Mouse (Mus musculus) adrenal gland, adult 18-20 months (tissue): ENCODE results near the gene Gm49366. TPM values are rescaled to one million over a fixed set of nuclear protein-coding genes. Genes with fewer than 3 reads are reported as not detected.
A peak's percentile ranks its signal among the peaks of the same experiment; 100 is the strongest.
"Not testable (repeated sequence)": the region's sequence is repeated elsewhere in the genome, so short reads cannot be mapped to it uniquely, and the experiment has no call there.

Source experiments
- DNase-seq, 2 experiments: peaks; one replicate each; pipeline ENCODE4 v3.0.0; 2021 to 2022; ENCODE audit warnings: low spot score in 2 of 2
- long read RNA-seq, 2 experiments: library from polyadenylated mRNA; stranded (forward); transcript quantifications; one replicate each; pipeline ENCODE4 v2.0.0; 2021
- total RNA-seq, 2 experiments: library from RNA; stranded (reverse); gene quantifications; 1 replicate in 1 of 2; 2 replicates in 1 of 2; pipeline ENCODE4 v1.2.3; 2021

The Gm49366 gene
- total RNA-seq: not detected
- long read RNA-seq, experiment 1: 0 reads
- long read RNA-seq, experiment 2, partial matches to known transcripts: 0 of 1 reads
- long read RNA-seq, experiment 2, other reads (novel, unspliced or antisense): 1 of 1 reads

- DNase-seq: peak in 1 of 2 experiments; percentile 17
Measured at GRCm38 (mm10) chr12:84038691-84039111, at the start of gene Gm49366. TSS of gene Gm49366 (plus strand) at chr12:84038935.

GRCm38 (mm10) chr12:83989378-83989777 is 49.4 kb upstream of the Gm49366 start:
- DNase-seq: no peak

- DNase-seq: no peak
Measured at GRCm38 (mm10) chr12:83997221-83997620, 41.5 kb upstream of the Gm49366 start.

- DNase-seq: no peak
Measured at GRCm38 (mm10) chr12:83998341-83999107, 40.2 kb upstream of the Gm49366 start.

DNA sequence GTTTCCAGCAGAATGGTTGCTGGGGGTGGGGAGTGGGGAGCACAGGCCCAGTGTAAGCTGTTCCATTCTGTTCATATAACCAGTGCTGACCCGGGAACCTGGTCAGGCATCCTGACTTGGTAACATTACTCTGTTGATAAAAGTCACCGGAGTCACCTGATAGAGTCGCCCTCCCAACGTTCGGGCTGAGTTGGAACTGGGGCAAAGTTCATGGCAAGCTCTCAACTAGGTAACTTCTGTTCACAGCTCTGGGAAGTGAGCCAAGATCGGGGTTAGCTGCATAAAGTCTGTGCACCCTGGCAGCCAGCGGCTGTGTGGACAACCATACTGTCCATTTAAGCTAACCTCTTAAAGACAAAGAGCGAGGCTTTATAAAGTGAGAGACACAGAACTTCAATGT is 39.5 kb upstream of the Gm49366 start:
- peak; percentile 21 to 44 for DNase-seq

GRCm38 (mm10) chr12:84000418-84000817 is 38.3 kb upstream of the Gm49366 start:
- no peak for DNase-seq

GRCm38 (mm10) chr12:84003866-84004265 is 34.9 kb upstream of the Gm49366 start:
- no peak for DNase-seq

GRCm38 (mm10) chr12:84008251-84008650 is 30.5 kb upstream of the Gm49366 start:
- no peak for DNase-seq

DNA sequence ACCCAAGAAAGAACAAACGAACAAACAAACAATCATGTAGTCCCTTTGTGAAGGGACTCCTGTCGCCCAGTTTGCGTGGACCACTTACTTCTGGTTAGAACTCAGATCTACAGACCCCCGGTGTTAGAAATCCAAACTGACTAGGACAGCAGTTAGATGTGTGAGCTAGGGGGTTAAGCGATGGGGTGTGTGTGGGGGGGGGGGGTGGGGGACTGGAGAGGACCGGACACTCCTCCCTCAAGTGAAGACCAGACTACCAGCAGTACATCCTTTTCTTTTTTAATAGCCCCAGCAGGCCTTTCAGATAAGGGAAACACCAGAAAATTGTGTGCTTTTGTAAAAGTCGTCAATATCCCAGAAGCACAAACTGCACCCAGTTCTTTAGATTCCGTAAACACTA is 30.0 kb upstream of the Gm49366 start:
- no peak for DNase-seq

GRCm38 (mm10) chr12:84009171-84009965 is 29.4 kb upstream of the Gm49366 start, which contains the start of gene Acot1:
TSS of gene Acot1 (plus strand) at chr12:84009490.
- DNase-seq: peak; percentile 46 to 49

DNA sequence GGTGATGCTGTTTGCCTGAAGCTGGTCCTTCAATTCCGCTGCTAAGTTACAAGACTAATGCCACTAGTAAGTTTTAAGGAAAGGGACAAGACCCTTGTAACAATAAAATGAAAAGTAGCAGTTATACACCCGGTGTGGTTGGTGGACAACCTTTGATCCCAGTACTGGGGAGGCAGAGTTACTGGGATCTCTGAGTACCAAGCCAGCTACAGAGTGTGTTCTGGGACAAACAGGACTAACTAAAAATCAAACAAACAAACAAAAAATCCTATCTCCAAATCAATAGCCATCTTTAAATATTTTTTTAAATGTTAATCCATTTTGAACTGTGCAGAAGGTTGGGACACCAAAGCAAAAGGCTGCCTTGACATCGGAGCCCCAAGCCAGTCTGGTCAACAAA is 28.5 kb upstream of the Gm49366 start:
- DNase-seq: no peak

GRCm38 (mm10) chr12:84011251-84012040 is 27.3 kb upstream of the Gm49366 start:
- DNase-seq: peak; percentile 54 to 57

GRCm38 (mm10) chr12:84013130-84013529 is 25.6 kb upstream of the Gm49366 start:
- no peak for DNase-seq

DNA sequence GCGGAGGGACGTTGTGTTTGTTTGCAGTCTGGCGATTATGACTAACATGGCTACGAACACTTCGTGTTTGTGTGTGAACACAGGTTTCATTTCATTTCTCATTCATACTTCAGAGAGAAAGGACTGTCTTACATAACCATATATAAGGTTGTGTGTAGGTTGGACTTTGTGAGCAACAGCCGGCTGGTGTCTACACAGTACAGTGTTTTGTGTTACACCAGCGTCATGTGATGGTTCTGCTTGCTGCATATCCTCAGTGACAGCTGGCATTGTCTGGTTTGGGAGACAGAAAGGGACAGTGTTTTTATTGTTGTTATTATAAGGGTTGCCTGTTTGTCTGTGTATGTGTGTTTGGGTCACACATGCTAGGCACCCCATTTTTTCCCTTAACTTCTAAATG is 25.0 kb upstream of the Gm49366 start:
- DNase-seq: no peak

DNA sequence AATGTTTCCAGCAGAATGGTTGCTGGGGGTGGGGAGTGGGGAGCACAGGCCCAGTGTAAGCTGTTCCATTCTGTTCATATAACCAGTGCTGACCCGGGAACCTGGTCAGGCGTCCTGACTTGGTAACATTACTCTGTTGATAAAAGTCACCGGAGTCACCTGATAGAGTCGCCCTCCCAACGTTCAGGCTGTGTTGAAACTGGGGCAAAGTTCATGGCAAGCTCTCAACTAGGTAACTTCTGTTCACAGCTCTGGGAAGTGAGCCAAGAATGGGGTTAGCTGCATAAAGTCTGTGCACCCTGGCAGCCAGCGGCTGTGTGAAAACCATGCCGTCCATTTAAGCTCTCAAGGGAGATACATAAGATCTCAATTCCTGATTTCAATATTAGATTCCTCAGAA is 18.2 kb upstream of the Gm49366 start:
- peak; percentile 51 to 52 for DNase-seq

DNA sequence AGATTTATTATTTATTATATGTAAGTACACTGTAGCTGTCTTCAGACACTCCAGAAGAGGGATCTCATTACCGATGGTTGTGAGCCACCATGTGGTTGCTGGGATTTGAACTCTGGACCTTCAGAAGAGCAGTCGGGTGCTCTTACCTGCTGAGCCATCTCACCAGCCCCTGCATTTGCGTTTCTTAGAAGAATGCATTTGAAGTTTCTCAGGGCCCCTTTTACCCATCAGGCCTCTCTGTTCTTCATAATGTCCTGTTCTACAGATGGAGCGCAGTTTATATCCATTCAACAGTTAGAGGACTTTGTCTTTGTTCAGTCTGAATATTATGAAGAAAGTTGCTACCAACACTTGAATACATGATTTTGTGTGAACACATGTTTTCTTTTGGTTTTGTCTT is 16.5 kb upstream of the Gm49366 start:
- not testable (repeated sequence) for DNase-seq

- DNase-seq: no peak
Measured at GRCm38 (mm10) chr12:84023052-84023745, 15.5 kb upstream of the Gm49366 start.

GRCm38 (mm10) chr12:84025888-84026287 is 12.8 kb upstream of the Gm49366 start:
- no peak for DNase-seq

GRCm38 (mm10) chr12:84028328-84028727 is 10.4 kb upstream of the Gm49366 start:
- not testable (repeated sequence) for DNase-seq

DNA sequence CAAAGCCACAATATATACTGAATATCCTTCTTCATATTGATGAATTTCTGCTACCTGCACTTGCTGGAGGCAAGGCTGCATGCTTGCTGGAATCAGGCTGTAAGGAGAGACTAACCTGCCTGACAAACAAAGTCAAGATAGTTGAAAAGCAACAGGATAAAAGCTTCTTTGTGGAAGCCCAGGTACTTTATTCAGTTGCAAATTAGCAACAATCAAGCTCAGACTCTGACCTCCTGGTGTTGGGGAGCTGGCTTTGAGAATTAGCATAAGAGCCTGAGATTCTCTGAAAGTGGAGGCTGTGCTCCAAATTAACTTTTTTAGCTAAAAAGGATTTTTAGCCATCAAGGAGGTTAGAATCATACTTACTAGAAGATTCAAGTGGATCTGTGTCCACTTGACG is 9.7 kb upstream of the Gm49366 start:
- not testable (repeated sequence) for DNase-seq
